Mouse (Mus musculus) gastrocnemius, adult 2 months (tissue): ENCODE measurements around the gene Ttc28. TPM values are rescaled to one million over a fixed set of nuclear protein-coding genes. Genes with fewer than 3 reads are reported as not detected.

ENCODE experiments used
- DNase-seq: peaks from one replicate; pipeline ENCODE4 v3.0.0; 2022
- H3K27ac ChIP-seq: fragments of 200-600 bp; 2 replicates; pipeline ENCODE4 v1.8.1; 2022; ENCODE audit warnings: mild to moderate bottlenecking
- H3K4me3 ChIP-seq: fragments of 200-600 bp; 2 replicates; pipeline ENCODE4 v1.8.1; 2022; ENCODE audit warnings: mild to moderate bottlenecking, moderate library complexity
- CTCF ChIP-seq: fragments of 200-600 bp; IDR thresholded peaks from 2 replicates; pipeline ENCODE4 v1.8.1; 2022; ENCODE audit warnings: antibody characterized with exemption, mild to moderate bottlenecking, moderate library complexity
- intact Hi-C: fragments of 180-260 bp; cut with DNase I; formaldehyde crosslinking; loops from one replicate; pipeline ENCODE4 v1.15.1; 2025
- total RNA-seq, 2 experiments: library from RNA; stranded (reverse); gene quantifications; 2 replicates each; pipeline ENCODE4 v1.2.3; 2021

Gene Ttc28
- total RNA-seq, 2 experiments from 2014 or later: 11.9 to 16.6 TPM

DNA sequence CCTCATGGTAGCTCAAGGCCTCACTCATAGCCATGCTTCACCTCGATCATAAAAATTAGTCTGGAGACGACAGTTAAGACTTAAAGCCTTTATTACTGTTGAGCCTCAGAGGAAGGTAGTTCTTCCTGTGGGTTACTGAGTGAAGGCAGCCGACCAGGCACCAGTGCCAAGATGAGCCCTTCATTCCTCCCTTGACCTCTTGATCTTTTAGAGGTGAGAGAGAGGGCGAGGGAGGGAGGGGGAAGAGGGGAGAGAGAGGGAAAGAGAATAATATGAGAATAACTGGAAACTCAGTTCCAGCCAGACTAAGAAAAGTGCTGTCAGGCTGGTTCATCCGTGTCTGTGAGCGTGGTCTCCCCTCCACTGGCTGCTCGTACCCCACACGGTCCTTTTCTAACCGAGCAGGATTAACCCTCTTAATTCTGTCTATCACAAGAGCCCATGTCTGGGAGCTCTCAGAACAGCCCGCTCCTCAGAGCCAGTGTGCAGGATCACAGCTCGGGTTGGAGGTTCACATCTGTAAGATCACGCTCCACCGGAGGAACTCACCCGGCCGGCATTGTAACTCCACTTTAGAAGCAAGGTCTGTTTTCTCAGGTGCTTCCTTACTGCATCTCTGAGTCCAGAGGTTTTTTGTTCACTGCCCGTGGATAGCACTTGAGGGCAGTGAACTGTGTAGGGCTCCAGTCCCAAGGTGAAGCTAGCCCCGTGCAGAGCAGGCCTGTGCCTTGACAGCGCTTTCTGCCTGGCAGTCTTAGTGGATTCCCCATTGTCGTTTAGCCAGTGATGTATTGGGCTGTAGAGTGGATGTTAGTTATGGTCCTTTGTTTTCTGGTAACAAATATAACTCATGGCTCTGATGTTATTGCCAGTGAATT is 272.5 kb downstream of the Ttc28 start:
- Histone ChIP-seq H3K4me3 (no peak overlapping the region), H3K27ac (no peak overlapping the region)
- TF ChIP-seq CTCF: no peak
- intact Hi-C loops: no loop called here
- no peak for DNase-seq

DNA sequence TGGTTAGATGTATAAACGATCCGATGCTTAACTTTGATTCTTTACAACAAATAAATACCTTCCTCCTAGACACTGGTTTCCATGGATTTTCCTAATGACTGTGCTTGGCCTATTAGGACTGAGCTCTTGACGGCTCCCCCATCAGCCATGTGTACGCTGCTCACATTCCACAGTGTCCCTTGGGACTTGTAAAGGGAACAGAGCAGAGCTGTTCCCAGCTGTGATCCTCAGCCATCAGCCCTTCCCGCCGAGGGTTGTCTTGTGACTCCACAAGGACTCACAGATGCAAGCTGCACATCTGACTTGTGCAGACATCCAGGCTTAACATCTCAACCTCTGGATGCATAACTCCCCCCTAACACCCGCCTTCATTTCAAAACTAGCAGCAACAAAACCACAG is 275.0 kb downstream of the Ttc28 start:
- 0 out of 2 replicates have a peak overlapping the region, but pooled peaks have one; percentile 9 for H3K4me3 ChIP-seq
- peak overlapping the region; percentile 63 for H3K27ac ChIP-seq
- intact Hi-C loops: no loop called here
- DNase-seq: peak; percentile 70
- TF ChIP-seq CTCF: no peak

- DNase-seq: peak; percentile 34
- intact Hi-C loops: no loop called here
- no peak overlapping the region for H3K4me3 ChIP-seq
- no peak for TF ChIP-seq CTCF
- H3K27ac ChIP-seq: peak overlapping the region; percentile 48
Measured at GRCm38 (mm10) chr5:111155271-111155670, 275.7 kb downstream of the Ttc28 start.

GRCm38 (mm10) chr5:111155928-111156327 is 276.3 kb downstream of the Ttc28 start:
- no peak for TF ChIP-seq CTCF
- H3K4me3 ChIP-seq: no peak overlapping the region
- intact Hi-C loops: no loop called here
- H3K27ac ChIP-seq: no peak overlapping the region
- no peak for DNase-seq

- Histone ChIP-seq H3K4me3 (no peak overlapping the region), H3K27ac (no peak overlapping the region)
- intact Hi-C loops: no loop called here
- TF ChIP-seq CTCF: no peak
- no peak for DNase-seq
Measured at GRCm38 (mm10) chr5:111158266-111158665, 278.7 kb downstream of the Ttc28 start.

GRCm38 (mm10) chr5:111159628-111160321 is 280.2 kb downstream of the Ttc28 start:
- no peak for TF ChIP-seq CTCF
- DNase-seq: no peak
- Histone ChIP-seq H3K27ac (no peak overlapping the region), H3K4me3 (peak overlapping the region; percentile 7; the same call in 1 of the 2 replicates)
- intact Hi-C loops: no loop called here

GRCm38 (mm10) chr5:111161146-111161930 is 281.7 kb downstream of the Ttc28 start:
- Histone ChIP-seq H3K4me3 (no peak overlapping the region), H3K27ac (no peak overlapping the region)
- no peak for DNase-seq
- no peak for TF ChIP-seq CTCF
- intact Hi-C loops: no loop called here

GRCm38 (mm10) chr5:111162857-111163256 is 283.3 kb downstream of the Ttc28 start:
- no peak for DNase-seq
- Histone ChIP-seq H3K27ac (no peak overlapping the region), H3K4me3 (no peak overlapping the region)
- intact Hi-C loops: no loop called here
- no peak for TF ChIP-seq CTCF

DNA sequence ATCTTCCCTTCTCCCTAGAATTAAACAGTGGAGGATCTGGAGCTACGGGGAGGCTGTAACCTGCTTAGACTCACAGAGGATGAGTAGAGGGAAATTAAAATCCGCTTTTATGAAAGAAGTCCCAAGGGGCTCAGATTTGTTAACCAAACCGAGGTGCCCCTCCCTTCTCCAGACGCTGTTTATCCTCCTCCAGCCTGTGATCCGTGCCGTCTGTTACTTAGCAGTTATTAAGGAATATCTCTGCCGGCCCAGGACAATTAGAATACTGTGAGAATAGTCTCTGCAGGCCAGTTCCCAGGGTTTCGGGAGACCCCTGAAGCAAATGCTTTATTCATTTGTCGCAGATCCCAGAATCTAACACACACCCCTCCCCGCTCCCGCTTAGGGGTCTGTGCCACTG is 283.8 kb downstream of the Ttc28 start:
- intact Hi-C loops: no loop called here

DNA sequence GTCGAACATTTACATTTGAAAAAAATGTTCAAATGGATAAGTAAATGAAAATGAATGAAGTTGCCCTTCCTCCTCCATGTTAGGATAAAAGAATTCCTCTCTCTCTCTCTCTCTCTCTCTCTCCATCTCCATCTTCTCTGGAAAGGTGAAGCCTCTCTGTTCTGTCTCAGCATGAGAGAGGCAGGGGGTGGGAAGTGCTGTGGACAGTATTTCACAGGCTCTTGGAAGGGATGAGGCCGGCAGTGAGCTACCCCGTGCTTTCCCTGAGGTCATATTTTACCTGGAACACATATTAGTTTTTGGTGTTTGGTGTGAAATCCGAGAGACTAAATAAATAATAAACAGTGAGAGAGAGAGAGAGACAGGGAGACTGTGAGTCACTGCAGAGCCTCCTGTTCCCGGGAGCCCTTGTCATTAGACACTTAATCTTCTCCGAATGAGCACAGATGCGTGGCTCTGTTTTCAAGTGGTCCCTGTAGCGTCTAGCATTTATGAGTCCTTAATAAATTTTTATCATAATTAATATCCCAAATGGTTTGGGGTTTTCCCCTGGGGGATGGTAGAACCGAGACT is 284.8 kb downstream of the Ttc28 start:
- no peak for TF ChIP-seq CTCF
- intact Hi-C loops: no loop called here

More for the DNA sequence above, 283.8 kb downstream of the Ttc28 start:
- DNase-seq: no peak
- H3K4me3 ChIP-seq: no peak overlapping the region
- TF ChIP-seq CTCF: no peak
- no peak overlapping the region for H3K27ac ChIP-seq

DNA sequence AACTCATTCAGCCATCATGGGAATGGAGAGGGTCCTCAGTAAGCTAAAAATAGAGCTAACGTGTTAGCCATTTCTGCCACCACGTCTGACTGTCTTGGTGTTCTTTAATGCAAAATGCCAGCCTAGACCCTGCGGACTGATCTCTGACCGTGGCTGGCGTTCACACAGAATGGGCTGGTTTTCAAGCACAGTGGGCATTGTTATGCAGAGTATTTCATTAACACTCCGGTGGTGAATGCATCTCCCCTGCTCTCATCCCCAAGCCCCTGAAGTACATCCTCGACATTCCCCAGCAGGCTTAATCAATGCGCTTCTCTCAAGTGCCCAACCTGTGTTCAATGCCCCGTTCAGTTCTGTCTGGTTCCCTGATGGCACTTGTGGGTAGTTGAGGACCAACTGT is 290.8 kb downstream of the Ttc28 start:
- no peak for TF ChIP-seq CTCF
- Histone ChIP-seq H3K4me3 (no peak overlapping the region), H3K27ac (no peak overlapping the region)
- intact Hi-C loops: no loop called here
- no peak for DNase-seq

More for the DNA sequence above, 284.8 kb downstream of the Ttc28 start:
- DNase-seq: no peak
- no peak overlapping the region for H3K27ac ChIP-seq
- H3K4me3 ChIP-seq: no peak overlapping the region

GRCm38 (mm10) chr5:111175410-111175809 is 295.8 kb downstream of the Ttc28 start:
- peak; percentile 46 for DNase-seq
- H3K27ac ChIP-seq: peak overlapping the region; percentile 49
- peak overlapping the region; percentile 50 for H3K4me3 ChIP-seq
- no peak for TF ChIP-seq CTCF
- intact Hi-C loops: no loop called here
